Mouse (Mus musculus) hindbrain, embryonic 13.5 days (tissue): Measurements from ENCODE around the gene Ccdc28a. TPM values are rescaled to one million over a fixed set of nuclear protein-coding genes. Genes with fewer than 3 reads are reported as not detected.

Experiments
- ATAC-seq: fragments of 200-750 bp; cut with Nextera tagmentation; 2 replicates; pipeline ENCODE4 v1.8.0; 2017; ENCODE audit warnings: moderate TSS enrichment; ENCODE audit not compliant: low FRiP score
- H3K27ac ChIP-seq: fragments of 300-500 bp; sonication (generic); 2 replicates; pipeline ENCODE4 v1.5.1; 2015; ENCODE audit warnings: inconsistent platforms, mild to moderate bottlenecking, moderate library complexity
- H3K27me3 ChIP-seq: fragments of 300-500 bp; sonication (generic); 2 replicates; pipeline ENCODE4 v1.6.1; 2015; ENCODE audit warnings: mild to moderate bottlenecking, inconsistent platforms
- H3K36me3 ChIP-seq: fragments of 300-500 bp; sonication (generic); 2 replicates; pipeline ENCODE4 v1.6.1; 2015; ENCODE audit warnings: mild to moderate bottlenecking, inconsistent platforms
- H3K4me1 ChIP-seq: fragments of 300-500 bp; sonication (generic); replicated peaks from 2 replicates; pipeline ENCODE4 v1.6.1; 2015; ENCODE audit warnings: inconsistent platforms
- H3K4me2 ChIP-seq: fragments of 300-500 bp; sonication (generic); 2 replicates; pipeline ENCODE4 v1.6.1; 2015; ENCODE audit warnings: inconsistent platforms, mild to moderate bottlenecking, moderate library complexity
- H3K4me3 ChIP-seq: fragments of 300-500 bp; sonication (generic); 2 replicates; pipeline ENCODE4 v1.5.1; 2015; ENCODE audit warnings: mild to moderate bottlenecking, inconsistent platforms
- H3K9ac ChIP-seq: fragments of 300-500 bp; sonication (generic); 2 replicates; pipeline ENCODE4 v1.6.1; 2015; ENCODE audit warnings: mild to moderate bottlenecking, inconsistent platforms
- H3K9me3 ChIP-seq: fragments of 300-500 bp; sonication (generic); 2 replicates; pipeline ENCODE4 v1.6.1; 2016; ENCODE audit warnings: inconsistent platforms
- WGBS: fragments of 180-500 bp; shearing (Covaris S2); methylation state at CpG from one replicate; pipeline ENCODE4 v1.1.7; 2015; 5-methylcytosine and 5-hydroxymethylcytosine counted together
- polyA plus RNA-seq: library from polyadenylated mRNA; unstranded; fragments of >200 nt; fragmentation: Nextera tagmentation; extraction: Ambion mirVana; gene quantifications from 2 replicates; pipeline ENCODE4 v1.2.1, GENCODE M21; 2015

The Ccdc28a gene
- polyA plus RNA-seq, 1 experiment from 2014 or later: 9.3 TPM

- H3K9me3 ChIP-seq: no peaks in the 10 kb centered on the region
- H3K4me1 ChIP-seq: no peaks in the 10 kb centered on the region
- H3K36me3 ChIP-seq: no peaks in the 10 kb centered on the region
- no peak overlapping the region for H3K4me2 ChIP-seq
- H3K27ac ChIP-seq: no peak overlapping the region
- H3K9ac ChIP-seq: no peak overlapping the region
- no peak overlapping the region for H3K4me3 ChIP-seq
- 75% methylated on average over 8 of the region's 8 CpGs for WGBS
- no peak for ATAC-seq
- no peaks in the 10 kb centered on the region for H3K27me3 ChIP-seq
Observed at GRCm38 (mm10) chr10:18191706-18192105, 43.1 kb downstream of the Ccdc28a start.

GRCm38 (mm10) chr10:18189498-18189897 is 45.3 kb downstream of the Ccdc28a start:
- Histone ChIP-seq H3K9ac (no peak overlapping the region), H3K27me3 (no peaks in the 10 kb centered on the region), H3K4me2 (no peak overlapping the region), H3K4me1 (no peaks in the 10 kb centered on the region), H3K27ac (no peak overlapping the region), H3K36me3 (no peaks in the 10 kb centered on the region), H3K4me3 (no peak overlapping the region), H3K9me3 (no peaks in the 10 kb centered on the region)
- no peak for ATAC-seq
- 82% methylated on average over 4 of the region's 4 CpGs for WGBS

GRCm38 (mm10) chr10:18188564-18188963 is 46.2 kb downstream of the Ccdc28a start:
- Histone ChIP-seq H3K4me1 (no peaks in the 10 kb centered on the region), H3K27ac (no peak overlapping the region), H3K9ac (no peak overlapping the region), H3K4me2 (no peak overlapping the region), H3K27me3 (no peaks in the 10 kb centered on the region), H3K4me3 (no peak overlapping the region), H3K36me3 (no peaks in the 10 kb centered on the region), H3K9me3 (no peaks in the 10 kb centered on the region)
- WGBS: 90% methylated on average over 6 of the region's 6 CpGs
- ATAC-seq: no peak

- no peaks in the 10 kb centered on the region for H3K4me1 ChIP-seq
- WGBS: 77% methylated on average over 5 of the region's 5 CpGs
Observed at GRCm38 (mm10) chr10:18182246-18182645, 52.6 kb downstream of the Ccdc28a start.

GRCm38 (mm10) chr10:18177304-18177703 is 57.5 kb downstream of the Ccdc28a start:
- Histone ChIP-seq H3K27me3 (no peaks in the 10 kb centered on the region), H3K4me2 (no peak overlapping the region), H3K9me3 (no peaks in the 10 kb centered on the region), H3K4me1 (no peaks in the 10 kb centered on the region), H3K27ac (no peak overlapping the region), H3K9ac (no peak overlapping the region), H3K36me3 (no peaks in the 10 kb centered on the region), H3K4me3 (no peak overlapping the region)
- 84% methylated on average over 2 of the region's 2 CpGs for WGBS
- no peak for ATAC-seq

More at GRCm38 (mm10) chr10:18182246-18182645, 52.6 kb downstream of the Ccdc28a start:
- H3K36me3 ChIP-seq: no peaks in the 10 kb centered on the region
- no peak for ATAC-seq
- H3K27ac ChIP-seq: no peak overlapping the region
- H3K4me3 ChIP-seq: no peak overlapping the region
- no peaks in the 10 kb centered on the region for H3K9me3 ChIP-seq
- no peaks in the 10 kb centered on the region for H3K27me3 ChIP-seq
- H3K9ac ChIP-seq: no peak overlapping the region
- no peak overlapping the region for H3K4me2 ChIP-seq

GRCm38 (mm10) chr10:18176722-18177121 is 58.1 kb downstream of the Ccdc28a start:
- Histone ChIP-seq H3K9me3 (no peaks in the 10 kb centered on the region), H3K4me3 (no peak overlapping the region), H3K9ac (no peak overlapping the region), H3K4me1 (no peaks in the 10 kb centered on the region), H3K4me2 (no peak overlapping the region), H3K36me3 (no peaks in the 10 kb centered on the region), H3K27me3 (no peaks in the 10 kb centered on the region), H3K27ac (no peak overlapping the region)
- ATAC-seq: no peak
- 92% methylated on average over 7 of the region's 7 CpGs for WGBS

GRCm38 (mm10) chr10:18175087-18175486 is 59.7 kb downstream of the Ccdc28a start:
- Histone ChIP-seq H3K27me3 (no peaks in the 10 kb centered on the region), H3K36me3 (no peaks in the 10 kb centered on the region), H3K9ac (no peak overlapping the region), H3K27ac (no peak overlapping the region), H3K4me3 (no peak overlapping the region), H3K9me3 (no peaks in the 10 kb centered on the region), H3K4me2 (no peak overlapping the region), H3K4me1 (no peaks in the 10 kb centered on the region)
- ATAC-seq: no peak
- WGBS: 89% methylated on average over 6 of the region's 6 CpGs

Other genes starting within 250 kb of the Ccdc28a start
- gene Abracl, start 211.7 kb downstream of the Ccdc28a start, polyA plus RNA-seq: 110 and 114 TPM in 2 replicates
- gene Reps1, start 179.1 kb downstream of the Ccdc28a start, polyA plus RNA-seq: 18.3 and 20.3 TPM in 2 replicates
- gene Ect2l, start 24.1 kb downstream of the Ccdc28a start, polyA plus RNA-seq: 0.27 and 0.62 TPM in 2 replicates
- 18.9 and 20.7 TPM in 2 replicates for gene Nhsl1, start 84.0 kb upstream of the Ccdc28a start, polyA plus RNA-seq